Mouse (Mus musculus): ENCODE data around the gene Ap5b1. TPM values are rescaled to one million over a fixed set of nuclear protein-coding genes. Genes with fewer than 3 reads are reported as not detected.
A peak's percentile ranks its signal among the peaks of the same experiment; 100 is the strongest.

Gene Ap5b1
- polyA plus RNA-seq, 1 experiment from 2014 or later, result 2.2 TPM

GRCm38 (mm10) chr19:5568470-5569140 lies 780 bp downstream of the Ap5b1 start:
- Histone ChIP-seq H3K9ac (replicated peaks) (peak overlapping the region; percentile 79), H3K4me1 (peaks cover 20% of the 10 kb centered on the region), H3K36me3 (no peaks in the 10 kb centered on the region; the same call in 1 of the 2 replicates), H3K27ac (replicated peaks) (peak overlapping the region; percentile 87), H3K4me2 (replicated peaks) (peak overlapping the region; percentile 91), H3K4me3 (peak overlapping the region; percentile 79), H3K27me3 (peaks cover 41% of the 10 kb centered on the region), H3K9me3 (no peaks in the 10 kb centered on the region)
- WGBS, result 6% methylated on average over 27 of the region's 27 CpGs
- no peak; the same call in 1 of the 2 replicates for ATAC-seq (ENCODE audit: low FRiP score, low read depth)

DNA sequence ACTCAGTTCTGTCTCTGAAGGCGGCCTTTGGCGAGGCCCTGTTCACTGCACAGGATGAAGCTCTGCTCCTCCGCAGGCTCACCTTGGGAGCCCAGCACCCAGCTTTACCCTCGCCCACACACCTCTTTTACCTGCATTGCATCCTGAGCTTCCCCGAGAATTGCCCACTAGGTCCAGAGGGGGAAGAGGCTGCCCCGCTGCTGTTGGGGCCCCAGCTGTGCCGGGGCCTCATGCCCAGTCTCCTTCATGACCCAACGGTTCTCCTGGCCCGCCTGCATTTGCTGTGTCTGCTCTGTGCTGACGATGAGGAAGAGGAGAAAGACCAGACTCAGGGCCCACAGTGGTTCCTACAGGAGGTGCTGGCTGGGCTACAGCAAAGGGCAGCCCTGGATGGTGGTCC lies 1.7 kb downstream of the Ap5b1 start:
- no peaks in the 10 kb centered on the region; the same call in 1 of the 2 replicates for H3K36me3 ChIP-seq
- no peak overlapping the region for H3K27ac ChIP-seq (replicated peaks)
- 0 out of 2 replicates have a peak overlapping the region, but pooled peaks have one; percentile 91 for H3K4me2 ChIP-seq (replicated peaks)
- WGBS, result 90% methylated on average over 10 of the region's 10 CpGs
- H3K4me1 ChIP-seq, result peaks cover 20% of the 10 kb centered on the region
- no peak overlapping the region for H3K4me3 ChIP-seq
- no peak for ATAC-seq (ENCODE audit: low FRiP score, low read depth)
- no peak overlapping the region for H3K9ac ChIP-seq (replicated peaks)
- H3K27me3 ChIP-seq, result peaks cover 32% of the 10 kb centered on the region
- no peaks in the 10 kb centered on the region for H3K9me3 ChIP-seq

DNA sequence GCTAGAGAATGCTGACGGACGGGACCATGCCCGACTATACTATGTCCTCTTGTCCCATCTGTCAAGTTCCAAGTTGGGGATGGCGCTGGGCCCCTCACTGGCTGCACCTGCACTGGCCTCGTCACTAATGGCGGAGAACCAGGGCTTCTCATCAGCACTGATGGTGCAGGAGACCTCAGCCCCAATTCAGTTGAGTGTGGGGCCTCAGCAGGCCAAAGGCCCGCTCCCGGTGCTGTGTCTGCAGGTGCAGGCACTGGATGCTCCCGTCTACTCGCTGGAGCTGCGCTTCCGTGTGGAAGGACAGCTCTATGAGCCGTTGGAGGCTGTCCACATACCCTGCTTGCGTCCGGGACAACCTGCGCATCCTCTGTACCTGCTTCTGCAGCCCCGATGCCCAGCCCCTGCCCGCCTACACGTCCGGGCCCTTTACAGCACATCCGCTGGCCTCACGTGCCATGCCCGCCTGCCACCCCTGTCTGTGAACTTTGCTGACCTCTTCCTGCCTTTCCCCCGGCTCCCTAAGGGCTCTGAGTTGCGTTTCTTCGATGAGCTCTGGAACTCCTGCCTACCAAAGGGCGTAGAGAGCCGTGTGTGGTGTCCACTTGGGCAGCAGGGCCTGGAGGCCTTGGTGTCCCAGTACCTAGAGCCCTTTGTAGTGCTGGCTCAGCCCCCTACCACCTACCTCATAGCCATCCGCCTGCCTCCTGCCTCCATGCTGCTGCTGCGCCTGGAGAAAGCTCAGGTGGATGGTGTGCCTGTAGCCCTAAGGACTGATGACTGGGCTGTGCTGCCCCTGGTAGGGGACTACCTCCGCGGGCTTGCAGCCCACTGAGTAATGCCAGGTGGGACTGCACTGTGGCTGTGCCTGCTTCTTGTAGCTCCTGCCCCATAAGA lies 2.8 kb downstream of the Ap5b1 start:
- Histone ChIP-seq H3K9ac (replicated peaks) (no peak overlapping the region), H3K4me1 (peaks cover 20% of the 10 kb centered on the region), H3K4me2 (replicated peaks) (no peak overlapping the region), H3K27ac (replicated peaks) (no peak overlapping the region), H3K36me3 (no peaks in the 10 kb centered on the region; the same call in 1 of the 2 replicates), H3K9me3 (no peaks in the 10 kb centered on the region), H3K27me3 (peaks cover 26% of the 10 kb centered on the region), H3K4me3 (no peak overlapping the region)
- WGBS, result 93% methylated on average over 32 of the region's 32 CpGs
- ATAC-seq (ENCODE audit: low FRiP score, low read depth), result no peak

- Histone ChIP-seq H3K9me3 (no peaks in the 10 kb centered on the region), H3K27ac (replicated peaks) (no peak overlapping the region), H3K4me3 (no peak overlapping the region), H3K4me1 (peaks cover 17% of the 10 kb centered on the region), H3K27me3 (peaks cover 14% of the 10 kb centered on the region), H3K4me2 (replicated peaks) (no peak overlapping the region), H3K36me3 (no peaks in the 10 kb centered on the region; the same call in 1 of the 2 replicates), H3K9ac (replicated peaks) (no peak overlapping the region)
- ATAC-seq (ENCODE audit: low FRiP score, low read depth), result no peak
- 80% methylated on average over 5 of the region's 5 CpGs for WGBS
Measured at GRCm38 (mm10) chr19:5571831-5572230, 4.0 kb downstream of the Ap5b1 start.

- no peak overlapping the region for H3K4me3 ChIP-seq
- H3K9ac ChIP-seq (replicated peaks), result no peak overlapping the region
- peaks cover 12% of the 10 kb centered on the region for H3K4me1 ChIP-seq
- WGBS, result 87% methylated on average over 19 of the region's 19 CpGs
- no peak overlapping the region for H3K4me2 ChIP-seq (replicated peaks)
- no peaks in the 10 kb centered on the region; the same call in 1 of the 2 replicates for H3K36me3 ChIP-seq
- ATAC-seq (ENCODE audit: low FRiP score, low read depth), result no peak
- H3K9me3 ChIP-seq, result no peaks in the 10 kb centered on the region
- H3K27ac ChIP-seq (replicated peaks), result no peak overlapping the region
- H3K27me3 ChIP-seq, result peaks cover 12% of the 10 kb centered on the region
Measured at GRCm38 (mm10) chr19:5572331-5573125, 4.7 kb downstream of the Ap5b1 start.

GRCm38 (mm10) chr19:5575336-5575735 lies 7.5 kb downstream of the Ap5b1 start:
- H3K4me1 ChIP-seq, result no peaks in the 10 kb centered on the region
- no peak overlapping the region for H3K4me3 ChIP-seq
- no peak overlapping the region for H3K9ac ChIP-seq (replicated peaks)
- 97% methylated on average over 1 of the region's 1 CpGs for WGBS
- ATAC-seq (ENCODE audit: low FRiP score, low read depth), result no peak
- H3K9me3 ChIP-seq, result no peaks in the 10 kb centered on the region
- H3K27ac ChIP-seq (replicated peaks), result no peak overlapping the region
- no peaks in the 10 kb centered on the region; the same call in 1 of the 2 replicates for H3K27me3 ChIP-seq
- H3K4me2 ChIP-seq (replicated peaks), result no peak overlapping the region
- no peaks in the 10 kb centered on the region; the same call in 1 of the 2 replicates for H3K36me3 ChIP-seq

GRCm38 (mm10) chr19:5579971-5580370 lies 12.1 kb downstream of the Ap5b1 start:
- no peaks in the 10 kb centered on the region for H3K9me3 ChIP-seq
- H3K36me3 ChIP-seq, result no peaks in the 10 kb centered on the region
- ATAC-seq (ENCODE audit: low FRiP score, low read depth), result no peak
- no peak overlapping the region for H3K9ac ChIP-seq (replicated peaks)
- WGBS, result 73% methylated on average over 4 of the region's 4 CpGs
- H3K4me2 ChIP-seq (replicated peaks), result no peak overlapping the region
- H3K4me3 ChIP-seq, result no peak overlapping the region
- no peaks in the 10 kb centered on the region; the same call in 1 of the 2 replicates for H3K27me3 ChIP-seq
- no peak overlapping the region for H3K27ac ChIP-seq (replicated peaks)
- H3K4me1 ChIP-seq, result no peaks in the 10 kb centered on the region

GRCm38 (mm10) chr19:5580776-5581175 lies 13.0 kb downstream of the Ap5b1 start:
- ATAC-seq (ENCODE audit: low FRiP score, low read depth), result no peak
- no peaks in the 10 kb centered on the region for H3K4me1 ChIP-seq
- H3K27ac ChIP-seq (replicated peaks), result no peak overlapping the region
- H3K9ac ChIP-seq (replicated peaks), result no peak overlapping the region
- H3K27me3 ChIP-seq, result no peaks in the 10 kb centered on the region; the same call in 1 of the 2 replicates
- H3K9me3 ChIP-seq, result no peaks in the 10 kb centered on the region
- H3K4me2 ChIP-seq (replicated peaks), result no peak overlapping the region
- H3K36me3 ChIP-seq, result no peaks in the 10 kb centered on the region
- no peak overlapping the region for H3K4me3 ChIP-seq
- WGBS, result 84% methylated on average over 6 of the region's 6 CpGs

DNA sequence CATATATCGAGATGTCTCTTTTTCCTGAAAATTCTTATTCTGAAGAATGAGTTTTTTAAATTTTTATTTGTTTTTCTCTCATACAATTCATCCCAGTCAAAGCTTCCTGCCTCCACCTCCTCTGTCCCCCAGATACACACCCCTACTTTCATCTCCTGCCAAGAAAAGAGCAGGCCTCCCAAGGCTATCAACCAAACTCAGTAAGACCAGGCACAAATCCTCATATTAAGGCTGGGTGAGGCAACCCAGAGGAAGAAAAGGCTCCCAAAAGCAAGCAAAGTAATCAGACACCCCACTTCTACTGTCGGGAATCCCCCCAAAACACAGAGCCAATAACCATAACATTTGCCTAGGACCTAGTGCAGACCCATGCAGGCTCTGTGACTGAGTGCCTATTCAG lies 14.2 kb downstream of the Ap5b1 start:
- H3K27me3 ChIP-seq, result no peaks in the 10 kb centered on the region
- no peak overlapping the region for H3K4me2 ChIP-seq (replicated peaks)
- 77% methylated on average over 2 of the region's 2 CpGs for WGBS
- no peak overlapping the region for H3K4me3 ChIP-seq
- H3K4me1 ChIP-seq, result no peaks in the 10 kb centered on the region
- H3K9ac ChIP-seq (replicated peaks), result no peak overlapping the region
- H3K36me3 ChIP-seq, result no peaks in the 10 kb centered on the region
- H3K9me3 ChIP-seq, result no peaks in the 10 kb centered on the region
- H3K27ac ChIP-seq (replicated peaks), result no peak overlapping the region
- ATAC-seq (ENCODE audit: low FRiP score, low read depth), result no peak

- Histone ChIP-seq H3K4me1 (no peaks in the 10 kb centered on the region), H3K36me3 (no peaks in the 10 kb centered on the region), H3K4me2 (replicated peaks) (no peak overlapping the region), H3K4me3 (no peak overlapping the region), H3K27me3 (no peaks in the 10 kb centered on the region), H3K9me3 (no peaks in the 10 kb centered on the region), H3K27ac (replicated peaks) (no peak overlapping the region), H3K9ac (replicated peaks) (no peak overlapping the region)
- no peak for ATAC-seq (ENCODE audit: low FRiP score, low read depth)
- 83% methylated on average over 9 of the region's 9 CpGs for WGBS
Measured at GRCm38 (mm10) chr19:5589159-5589558, 21.3 kb downstream of the Ap5b1 start.

DNA sequence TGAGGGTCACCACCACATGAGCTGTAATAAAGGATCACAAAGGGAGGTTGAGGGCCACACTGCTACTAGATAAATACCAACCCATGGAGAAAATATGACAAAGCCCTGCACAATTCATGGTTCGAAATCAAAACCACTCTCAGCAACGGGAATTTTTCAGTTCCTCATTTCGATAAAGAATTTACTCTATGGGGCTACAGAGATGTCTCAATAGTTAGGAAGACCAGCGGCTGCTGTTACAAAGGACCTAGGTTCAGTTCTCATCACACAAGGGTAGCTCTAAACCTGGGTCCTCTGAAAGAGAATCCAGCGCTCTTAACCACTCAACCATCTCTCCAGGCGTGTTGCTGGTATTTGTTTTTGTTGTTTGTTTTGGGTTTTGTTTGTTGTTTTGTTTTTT lies 24.1 kb downstream of the Ap5b1 start:
- Histone ChIP-seq H3K27me3 (no peaks in the 10 kb centered on the region; the same call in 1 of the 2 replicates), H3K27ac (replicated peaks) (no peak overlapping the region), H3K4me3 (no peak overlapping the region), H3K4me1 (no peaks in the 10 kb centered on the region), H3K9ac (replicated peaks) (no peak overlapping the region), H3K36me3 (no peaks in the 10 kb centered on the region), H3K4me2 (replicated peaks) (no peak overlapping the region), H3K9me3 (no peaks in the 10 kb centered on the region)
- no peak for ATAC-seq (ENCODE audit: low FRiP score, low read depth)
- WGBS, result 89% methylated on average over 6 of the region's 6 CpGs
